Mouse (Mus musculus) forebrain, embryonic 11.5 days (tissue): ENCODE results near the gene Polr3h. TPM values are rescaled to one million over a fixed set of nuclear protein-coding genes. Genes with fewer than 3 reads are reported as not detected.
A peak's percentile ranks its signal among the peaks of the same experiment; 100 is the strongest.

Experiments used
- ATAC-seq: fragments of 200-750 bp; cut with Nextera tagmentation; replicated peaks from 2 replicates; pipeline ENCODE4 v1.8.0; 2017; ENCODE audit warnings: moderate TSS enrichment; ENCODE audit not compliant: low FRiP score
- DNase-seq: peaks from one replicate; pipeline ENCODE4 v3.0.0-alpha.2; 2017; ENCODE audit warnings: low spot score
- H3K27ac ChIP-seq: fragments of 300-500 bp; sonication (generic); 2 replicates; pipeline ENCODE4 v1.5.1; 2014; ENCODE audit warnings: low read depth, low read length
- H3K27me3 ChIP-seq: fragments of 300-500 bp; sonication (generic); 2 replicates; pipeline ENCODE4 v1.6.1; 2014; ENCODE audit warnings: mild to moderate bottlenecking, low read length, mixed read lengths; ENCODE audit not compliant: control insufficient read depth, insufficient read depth
- H3K36me3 ChIP-seq: fragments of 300-500 bp; sonication (generic); 2 replicates; pipeline ENCODE4 v1.6.1; 2014; ENCODE audit warnings: mild to moderate bottlenecking, low read length, moderate library complexity, mixed read lengths; ENCODE audit not compliant: control insufficient read depth, insufficient read depth
- H3K4me1 ChIP-seq: fragments of 300-500 bp; sonication (generic); replicated peaks from 2 replicates; pipeline ENCODE4 v1.6.1; 2014; ENCODE audit warnings: low read length, mixed read lengths; ENCODE audit not compliant: control insufficient read depth, insufficient read depth
- H3K4me2 ChIP-seq: fragments of 300-500 bp; sonication (generic); 2 replicates; pipeline ENCODE4 v1.6.1; 2014; ENCODE audit warnings: low read depth, mild to moderate bottlenecking, low read length, moderate library complexity, mixed read lengths; ENCODE audit not compliant: severe bottlenecking
- H3K4me3 ChIP-seq: fragments of 300-500 bp; sonication (generic); 2 replicates; pipeline ENCODE4 v1.5.1; 2014; ENCODE audit warnings: low read depth, low read length
- H3K9ac ChIP-seq: fragments of 300-500 bp; sonication (generic); 2 replicates; pipeline ENCODE4 v1.6.1; 2014; ENCODE audit warnings: low read length
- H3K9me3 ChIP-seq: fragments of 300-500 bp; sonication (generic); 2 replicates; pipeline ENCODE4 v1.6.1; 2016; ENCODE audit warnings: low read length, mixed read lengths; ENCODE audit not compliant: control insufficient read depth
- WGBS: fragments of 180-500 bp; shearing (Covaris S2); extraction: QIAGEN DNeasy Blood & Tissue Kit; methylation state at CpG from one replicate; pipeline ENCODE4 v1.1.7; 2014; 5-methylcytosine and 5-hydroxymethylcytosine counted together
- polyA plus RNA-seq: library from polyadenylated mRNA; unstranded; fragments of >200 nt; fragmentation: Nextera tagmentation; extraction: Ambion mirVana; gene quantifications from 2 replicates; pipeline ENCODE4 v1.2.1, GENCODE M21; 2014

The Polr3h gene
- polyA plus RNA-seq, 1 experiment from 2014 or later, result 65.1 TPM

GRCm38 (mm10) chr15:81964980-81965545 lies 39.0 kb upstream of the Polr3h start:
- H3K9me3 ChIP-seq, result no peaks in the 10 kb centered on the region
- no peak overlapping the region for H3K4me2 ChIP-seq
- H3K36me3 ChIP-seq, result no peaks in the 10 kb centered on the region
- 60% methylated on average over 4 of the region's 4 CpGs for WGBS
- DNase-seq, result no peak
- H3K27ac ChIP-seq, result no peak overlapping the region
- no peaks in the 10 kb centered on the region for H3K4me1 ChIP-seq
- no peak for ATAC-seq
- no peak overlapping the region for H3K9ac ChIP-seq
- no peaks in the 10 kb centered on the region for H3K27me3 ChIP-seq
- no peak overlapping the region for H3K4me3 ChIP-seq

- DNase-seq (no peak), ATAC-seq (no peak)
- no peak overlapping the region for H3K27ac ChIP-seq
- no peak overlapping the region for H3K4me2 ChIP-seq
- 70% methylated on average over 1 of the region's 1 CpGs for WGBS
- no peak overlapping the region for H3K9ac ChIP-seq
- no peaks in the 10 kb centered on the region for H3K36me3 ChIP-seq
- H3K27me3 ChIP-seq, result no peaks in the 10 kb centered on the region
- no peaks in the 10 kb centered on the region for H3K4me1 ChIP-seq
- no peak overlapping the region for H3K4me3 ChIP-seq
- H3K9me3 ChIP-seq, result no peaks in the 10 kb centered on the region
These were observed 38.2 kb upstream of the Polr3h start for GRCm38 (mm10) chr15:81964262-81964661.

GRCm38 (mm10) chr15:81961078-81961451 lies 35.0 kb upstream of the Polr3h start:
- Histone ChIP-seq H3K27me3 (no peaks in the 10 kb centered on the region), H3K4me1 (no peaks in the 10 kb centered on the region), H3K27ac (no peak overlapping the region), H3K36me3 (no peaks in the 10 kb centered on the region), H3K9me3 (no peaks in the 10 kb centered on the region), H3K4me3 (peak overlapping the region; percentile 57), H3K9ac (peak overlapping the region; percentile 33; the same call in 1 of the 2 replicates), H3K4me2 (peak overlapping the region; percentile 98; the same call in 1 of the 2 replicates)
- 2% methylated on average over 7 of the region's 8 CpGs for WGBS
- no peak for DNase-seq
- no peak for ATAC-seq

- Histone ChIP-seq H3K4me3 (peak within 1 kb of the TSS; percentile 57), H3K4me1 (no peaks in the 10 kb centered on the region), H3K9ac (peak within 1 kb of the TSS; percentile 65), H3K27ac (peak within 1 kb of the TSS; percentile 70; the same call in 1 of the 2 replicates), H3K27me3 (no peaks in the 10 kb centered on the region), H3K9me3 (no peaks in the 10 kb centered on the region), H3K4me2 (peak within 1 kb of the TSS; percentile 98), H3K36me3 (no peaks in the 10 kb centered on the region; the same call in 1 of the 2 replicates)
- DNase-seq, result peak; percentile 99
- under 1% methylated on average over 73 of the region's 77 CpGs for WGBS
- ATAC-seq, result peak; percentile 97
These were observed 34.4 kb upstream of the Polr3h start, which contains the start of gene Pmm1 for GRCm38 (mm10) chr15:81960171-81961077. Gene Pmm1 (minus strand): TSS chr15:81960930.

GRCm38 (mm10) chr15:81958906-81959305 lies 32.9 kb upstream of the Polr3h start:
- Histone ChIP-seq H3K36me3 (no peaks in the 10 kb centered on the region; the same call in 1 of the 2 replicates), H3K27ac (no peak overlapping the region), H3K9ac (no peak overlapping the region), H3K27me3 (no peaks in the 10 kb centered on the region), H3K4me2 (no peak overlapping the region), H3K4me3 (no peak overlapping the region), H3K4me1 (no peaks in the 10 kb centered on the region), H3K9me3 (no peaks in the 10 kb centered on the region)
- no peak for ATAC-seq
- WGBS, result 93% methylated on average over 3 of the region's 3 CpGs
- DNase-seq, result no peak

- Histone ChIP-seq H3K9ac (no peak overlapping the region), H3K27ac (no peak overlapping the region), H3K4me3 (no peak overlapping the region), H3K36me3 (no peaks in the 10 kb centered on the region; the same call in 1 of the 2 replicates), H3K27me3 (no peaks in the 10 kb centered on the region), H3K9me3 (no peaks in the 10 kb centered on the region), H3K4me1 (no peaks in the 10 kb centered on the region), H3K4me2 (no peak overlapping the region)
- ATAC-seq, result no peak
- WGBS, result 90% methylated on average over 11 of the region's 11 CpGs
- no peak for DNase-seq
These were observed 31.6 kb upstream of the Polr3h start for GRCm38 (mm10) chr15:81957598-81957997.

GRCm38 (mm10) chr15:81956457-81956856 lies 30.4 kb upstream of the Polr3h start:
- Histone ChIP-seq H3K27me3 (no peaks in the 10 kb centered on the region), H3K4me2 (no peak overlapping the region), H3K9ac (no peak overlapping the region), H3K27ac (no peak overlapping the region), H3K4me3 (no peak overlapping the region), H3K36me3 (no peaks in the 10 kb centered on the region; the same call in 1 of the 2 replicates), H3K9me3 (no peaks in the 10 kb centered on the region), H3K4me1 (no peaks in the 10 kb centered on the region)
- peak; percentile 74 for DNase-seq
- 57% methylated on average over 8 of the region's 8 CpGs for WGBS
- ATAC-seq, result no peak

GRCm38 (mm10) chr15:81955414-81955813 lies 29.4 kb upstream of the Polr3h start:
- H3K9me3 ChIP-seq, result no peaks in the 10 kb centered on the region
- H3K4me3 ChIP-seq, result no peak overlapping the region
- no peaks in the 10 kb centered on the region for H3K27me3 ChIP-seq
- H3K27ac ChIP-seq, result no peak overlapping the region
- no peaks in the 10 kb centered on the region; the same call in 1 of the 2 replicates for H3K36me3 ChIP-seq
- no peak overlapping the region for H3K9ac ChIP-seq
- ATAC-seq, result no peak
- no peak overlapping the region for H3K4me2 ChIP-seq
- peak; percentile 44 for DNase-seq
- no peaks in the 10 kb centered on the region for H3K4me1 ChIP-seq
- WGBS, result 92% methylated on average over 15 of the region's 15 CpGs
